Mouse (Mus musculus) heart, embryonic 14.5 days (tissue): ENCODE measurements around the gene Tmem247. TPM values are rescaled to one million over a fixed set of nuclear protein-coding genes. Genes with fewer than 3 reads are reported as not detected.
A peak's percentile ranks its signal among the peaks of the same experiment; 100 is the strongest.

Experiments used
- ATAC-seq: fragments of 200-750 bp; cut with Nextera tagmentation; 2 replicates; pipeline ENCODE4 v1.8.0; 2017; ENCODE audit warnings: low read depth, moderate TSS enrichment; ENCODE audit not compliant: insufficient number of reproducible peaks, insufficient read depth, low FRiP score
- H3K27ac ChIP-seq, 2 experiments: fragments of 200-500 bp in 1 of 2; fragments of 300-500 bp in 1 of 2; sonication (generic) in 1 of 2; replicated peaks in 1 of 2; 2 replicates each; pipeline ENCODE4 v1.5.1; 2012 to 2014; ENCODE audit warnings: low read depth in 2 of 2, low read length in 2 of 2, control low read depth in 1 of 2, mild to moderate bottlenecking in 1 of 2, mixed read lengths in 1 of 2; ENCODE audit not compliant: control insufficient read depth in 1 of 2, insufficient read depth in 1 of 2
- H3K27me3 ChIP-seq: fragments of 300-500 bp; sonication (generic); 2 replicates; pipeline ENCODE4 v1.6.1; 2014; ENCODE audit warnings: mild to moderate bottlenecking, low read length, control low read depth; ENCODE audit not compliant: control insufficient read depth, insufficient read depth
- H3K36me3 ChIP-seq: fragments of 300-500 bp; sonication (generic); 2 replicates; pipeline ENCODE4 v1.6.1; 2014; ENCODE audit warnings: mild to moderate bottlenecking, control low read depth, low read length, mixed read lengths; ENCODE audit not compliant: control insufficient read depth, insufficient read depth
- H3K4me1 ChIP-seq, 2 experiments: fragments of 200-500 bp in 1 of 2; fragments of 300-500 bp in 1 of 2; sonication (generic) in 1 of 2; 2 replicates each; pipeline ENCODE4 v1.6.1; 2012 to 2014; ENCODE audit warnings: low read length in 2 of 2, control low read depth in 1 of 2, mixed read lengths in 1 of 2; ENCODE audit not compliant: control insufficient read depth in 2 of 2, insufficient read depth in 2 of 2
- H3K4me2 ChIP-seq: fragments of 300-500 bp; sonication (generic); 2 replicates; pipeline ENCODE4 v1.6.1; 2014; ENCODE audit warnings: mild to moderate bottlenecking, low read length
- H3K4me3 ChIP-seq, 2 experiments: fragments of 200-500 bp in 1 of 2; fragments of 300-500 bp in 1 of 2; sonication (generic) in 1 of 2; 2 replicates each; pipeline ENCODE4 v1.5.1; 2012 to 2014; ENCODE audit warnings: low read length in 2 of 2, mild to moderate bottlenecking in 2 of 2, control low read depth in 1 of 2, low read depth in 1 of 2, moderate library complexity in 1 of 2; ENCODE audit not compliant: control insufficient read depth in 1 of 2, insufficient read depth in 1 of 2
- H3K9ac ChIP-seq: fragments of 300-500 bp; sonication (generic); 2 replicates; pipeline ENCODE4 v1.6.1; 2014; ENCODE audit warnings: mild to moderate bottlenecking, low read length
- H3K9me3 ChIP-seq: fragments of 300-500 bp; sonication (generic); 2 replicates; pipeline ENCODE4 v1.6.1; 2016; ENCODE audit warnings: low read length, control low read depth; ENCODE audit not compliant: control insufficient read depth
- WGBS: fragments of 180-500 bp; shearing (Covaris S2); extraction: QIAGEN DNeasy Blood & Tissue Kit; methylation state at CpG from one replicate; pipeline ENCODE4 v1.1.7; 2014; 5-methylcytosine and 5-hydroxymethylcytosine counted together
- polyA plus RNA-seq: library from polyadenylated mRNA; unstranded; fragments of >200 nt; fragmentation: Nextera tagmentation; extraction: Ambion mirVana; gene quantifications from 2 replicates; pipeline ENCODE4 v1.2.1, GENCODE M21; 2014

Gene Tmem247
- polyA plus RNA-seq, 1 experiment from 2014 or later: not detected

- Histone ChIP-seq H3K9ac (peak overlapping the region; percentile 48; the same call in 1 of the 2 replicates), H3K27me3 (0 out of 2 replicates have a peak, but pooled peaks cover 6% of the 10 kb centered on the region), H3K9me3 (no peaks in the 10 kb centered on the region), H3K4me2 (peak overlapping the region; percentile 72), H3K4me1 (peaks cover 10 to 24% of the 10 kb centered on the region in 2 experiments), H3K36me3 (no peaks in the 10 kb centered on the region), H3K4me3 (peak overlapping the region in 1 of 2 experiments; percentile 36; a peak in 2 of 4 replicates), H3K27ac (peak overlapping the region in 1 of 2 experiments; percentile 52; a peak in 2 of 4 replicates)
- WGBS: 54% methylated on average over 2 of the region's 2 CpGs
- no peak for ATAC-seq
Observed at GRCm38 (mm10) chr17:86937064-86937463, 19.9 kb downstream of the Tmem247 start.

GRCm38 (mm10) chr17:86937497-86938155 lies 20.5 kb downstream of the Tmem247 start:
- peak overlapping the region; percentile 48 for H3K9ac ChIP-seq
- H3K4me1 ChIP-seq: peaks cover 10 to 24% of the 10 kb centered on the region in 2 experiments
- peak overlapping the region; percentile 41 to 52 for H3K27ac ChIP-seq
- H3K36me3 ChIP-seq: no peaks in the 10 kb centered on the region
- H3K4me2 ChIP-seq: peak overlapping the region; percentile 72
- WGBS: 6% methylated on average over 20 of the region's 20 CpGs
- 0 out of 2 replicates have a peak, but pooled peaks cover 6% of the 10 kb centered on the region for H3K27me3 ChIP-seq
- H3K4me3 ChIP-seq: peak overlapping the region; percentile 35 to 36
- H3K9me3 ChIP-seq: no peaks in the 10 kb centered on the region
- peak; percentile 79; the same call in 1 of the 2 replicates for ATAC-seq

GRCm38 (mm10) chr17:86938683-86939082 lies 21.5 kb downstream of the Tmem247 start:
- Histone ChIP-seq H3K9ac (no peak overlapping the region), H3K27ac (no peak overlapping the region), H3K4me1 (peaks cover 10 to 24% of the 10 kb centered on the region in 2 experiments), H3K4me2 (no peak overlapping the region), H3K9me3 (no peaks in the 10 kb centered on the region), H3K4me3 (no peak overlapping the region), H3K36me3 (no peaks in the 10 kb centered on the region), H3K27me3 (0 out of 2 replicates have a peak, but pooled peaks cover 4% of the 10 kb centered on the region)
- no peak for ATAC-seq
- WGBS: 64% methylated on average over 7 of the region's 7 CpGs

- H3K27me3 ChIP-seq: 0 out of 2 replicates have a peak, but pooled peaks cover 4% of the 10 kb centered on the region
- no peak overlapping the region for H3K4me2 ChIP-seq
- H3K36me3 ChIP-seq: no peaks in the 10 kb centered on the region
- H3K9me3 ChIP-seq: no peaks in the 10 kb centered on the region
- H3K27ac ChIP-seq: no peak overlapping the region
- no peak overlapping the region for H3K9ac ChIP-seq
- 66% methylated on average over 6 of the region's 6 CpGs for WGBS
- peaks cover 10 to 23% of the 10 kb centered on the region in 2 experiments for H3K4me1 ChIP-seq
- ATAC-seq: no peak
- H3K4me3 ChIP-seq: no peak overlapping the region
Observed at GRCm38 (mm10) chr17:86942112-86942511, 25.0 kb downstream of the Tmem247 start.

GRCm38 (mm10) chr17:86943158-86943557 lies 26.0 kb downstream of the Tmem247 start:
- peaks cover 8 to 16% of the 10 kb centered on the region in 2 experiments for H3K4me1 ChIP-seq
- H3K4me3 ChIP-seq: no peak overlapping the region
- no peaks in the 10 kb centered on the region for H3K36me3 ChIP-seq
- WGBS: 85% methylated on average over 6 of the region's 6 CpGs
- no peak overlapping the region for H3K27ac ChIP-seq
- no peak for ATAC-seq
- H3K27me3 ChIP-seq: 0 out of 2 replicates have a peak, but pooled peaks cover 4% of the 10 kb centered on the region
- H3K4me2 ChIP-seq: no peak overlapping the region
- H3K9ac ChIP-seq: no peak overlapping the region
- no peaks in the 10 kb centered on the region for H3K9me3 ChIP-seq

- no peak for ATAC-seq
- H3K4me1 ChIP-seq: peaks cover 7 to 9% of the 10 kb centered on the region in 2 experiments
- no peak overlapping the region for H3K4me3 ChIP-seq
- 0 out of 2 replicates have a peak, but pooled peaks cover 4% of the 10 kb centered on the region for H3K27me3 ChIP-seq
- no peaks in the 10 kb centered on the region for H3K36me3 ChIP-seq
- no peaks in the 10 kb centered on the region for H3K9me3 ChIP-seq
- no peak overlapping the region for H3K27ac ChIP-seq
- H3K9ac ChIP-seq: no peak overlapping the region
- 63% methylated on average over 4 of the region's 4 CpGs for WGBS
- H3K4me2 ChIP-seq: no peak overlapping the region
Observed at GRCm38 (mm10) chr17:86946078-86946477, 28.9 kb downstream of the Tmem247 start.

- Histone ChIP-seq H3K27ac (no peak within 1 kb of the TSS), H3K36me3 (no peaks in the 10 kb centered on the region), H3K9ac (no peak within 1 kb of the TSS), H3K4me3 (no peak within 1 kb of the TSS), H3K9me3 (no peaks in the 10 kb centered on the region), H3K4me1 (no peaks in the 10 kb centered on the region), H3K27me3 (0 out of 2 replicates have a peak, but pooled peaks cover 2% of the 10 kb centered on the region), H3K4me2 (no peak within 1 kb of the TSS)
- 85% methylated on average over 28 of the region's 28 CpGs for WGBS
- ATAC-seq: no peak
Observed at GRCm38 (mm10) chr17:86947840-86948796, 31.0 kb downstream of the Tmem247 start, which contains the start of gene Atp6v1e2. Gene Atp6v1e2, minus strand, starts transcription at chr17:86947897.
